Mouse (Mus musculus) left cerebral cortex, postnatal 25 days (tissue): Measurements from ENCODE around the gene Crabp1. TPM values are rescaled to one million over a fixed set of nuclear protein-coding genes. Genes with fewer than 3 reads are reported as not detected.

Experiments used
- total RNA-seq, 2 experiments: library from RNA; stranded (reverse); gene quantifications; 2 replicates each; pipeline ENCODE4 v1.2.3; 2021

Crabp1 gene
- total RNA-seq, 2 experiments from 2014 or later, result 1.7 to 3.4 TPM

Other genes starting within 250 kb of the Crabp1 start
- gene Sh2d7, start 225.8 kb upstream of the Crabp1 start, total RNA-seq, result not detected
- 10 to 100 TPM; 20.7 to 22.3 TPM for gene Cib2, start 204.5 kb upstream of the Crabp1 start, total RNA-seq
- 100 to 1,000 TPM; 188 to 197 TPM for gene Idh3a, start 178.4 kb upstream of the Crabp1 start, total RNA-seq
- 100 to 1,000 TPM; 119 to 141 TPM for gene Acsbg1, start 102.9 kb upstream of the Crabp1 start, total RNA-seq
- gene Dnaja4, start 65.9 kb upstream of the Crabp1 start, total RNA-seq, result 10 to 100 TPM; 36.3 to 39.0 TPM
- 10 to 100 TPM; 53.9 to 59.2 TPM for gene Wdr61, start 30.2 kb upstream of the Crabp1 start, total RNA-seq
- gene Ireb2, start 99.0 kb downstream of the Crabp1 start, total RNA-seq, result 10 to 100 TPM; 53.4 to 54.9 TPM
- gene Hykk, start 152.5 kb downstream of the Crabp1 start, total RNA-seq, result 1 to 10 TPM; 1.5 to 1.7 TPM
- 100 to 1,000 TPM; 115 to 122 TPM for gene Psma4, start 186.0 kb downstream of the Crabp1 start, total RNA-seq
- gene AY074887, start 186.2 kb downstream of the Crabp1 start, total RNA-seq, result not detected
- 1 to 10 TPM; 2.8 to 3.3 TPM for gene Chrna5, start 216.1 kb downstream of the Crabp1 start, total RNA-seq